Mouse (Mus musculus): ENCODE results near the gene Tead1. TPM values are rescaled to one million over a fixed set of nuclear protein-coding genes. Genes with fewer than 3 reads are reported as not detected.

The Tead1 gene
- polyA plus RNA-seq, 1 experiment from 2014 or later = 13.9 TPM

DNA sequence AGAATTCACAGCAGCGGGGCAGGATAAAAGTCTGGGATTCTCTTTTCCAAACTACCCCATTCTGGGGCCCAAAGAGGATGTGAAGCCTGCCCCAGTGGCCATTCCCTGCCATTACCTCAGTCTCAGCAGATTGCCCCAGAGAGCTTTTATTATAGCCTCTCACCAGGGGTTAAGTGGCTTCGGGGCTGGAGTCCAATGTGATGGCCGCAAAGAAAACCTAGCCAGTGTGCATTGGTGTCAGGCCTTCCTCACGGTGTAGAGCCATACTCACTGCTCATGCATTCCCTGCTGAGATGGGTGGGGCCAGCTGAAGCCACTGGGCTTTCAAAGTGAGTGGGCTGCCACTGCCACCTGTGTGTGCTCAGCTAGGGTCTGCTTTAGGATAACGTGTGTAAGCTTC, 175.4 kb downstream of the Tead1 start:
- H3K4me2 ChIP-seq (ENCODE audit: low read depth, low read length) = no peak overlapping the region
- H3K4me1 ChIP-seq (ENCODE audit: control insufficient read depth, insufficient read depth, low read length) = peaks cover 28% of the 10 kb centered on the region
- H3K36me3 ChIP-seq (ENCODE audit: control insufficient read depth, insufficient read depth, low read length) = no peaks in the 10 kb centered on the region
- no peak overlapping the region for H3K27ac ChIP-seq (ENCODE audit: low read depth, low read length)
- H3K9me3 ChIP-seq (ENCODE audit: control insufficient read depth, low read length) = no peaks in the 10 kb centered on the region
- H3K27me3 ChIP-seq (ENCODE audit: control insufficient read depth, insufficient read depth, low read length) = no peaks in the 10 kb centered on the region
- no peak for ATAC-seq (ENCODE audit: low read depth)
- WGBS = 18% methylated on average over 5 of the region's 5 CpGs
- no peak overlapping the region for H3K4me3 ChIP-seq (ENCODE audit: low read depth, low read length)
- no peak overlapping the region for H3K9ac ChIP-seq (replicated peaks; ENCODE audit: low read depth, low read length)

DNA sequence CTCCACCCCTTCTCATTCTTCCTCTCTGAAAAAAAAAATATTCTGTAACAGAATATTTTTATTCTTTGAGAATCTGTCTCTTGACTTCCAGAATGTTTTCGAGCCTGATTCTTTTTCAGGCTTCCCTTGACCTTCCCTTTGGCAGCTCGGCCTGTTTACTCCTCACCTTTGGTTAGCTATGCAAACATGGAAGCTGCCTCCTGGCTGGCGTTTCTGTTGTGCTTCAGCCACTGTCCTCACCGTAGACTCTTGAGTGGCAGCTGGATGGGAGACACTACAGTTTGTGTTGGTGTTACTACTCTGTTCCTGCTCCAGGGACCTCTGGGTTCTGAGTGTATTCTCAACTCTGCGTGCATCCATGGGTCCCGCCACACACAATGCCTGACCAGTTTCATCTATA, 176.3 kb downstream of the Tead1 start:
- no peak overlapping the region for H3K4me3 ChIP-seq (ENCODE audit: low read depth, low read length)
- H3K4me2 ChIP-seq (ENCODE audit: low read depth, low read length) = no peak overlapping the region
- WGBS = 66% methylated on average over 6 of the region's 6 CpGs
- H3K4me1 ChIP-seq (ENCODE audit: control insufficient read depth, insufficient read depth, low read length) = peaks cover 28% of the 10 kb centered on the region
- ATAC-seq (ENCODE audit: low read depth) = no peak
- H3K9ac ChIP-seq (replicated peaks; ENCODE audit: low read depth, low read length) = no peak overlapping the region
- no peak overlapping the region for H3K27ac ChIP-seq (ENCODE audit: low read depth, low read length)
- H3K9me3 ChIP-seq (ENCODE audit: control insufficient read depth, low read length) = no peaks in the 10 kb centered on the region
- no peaks in the 10 kb centered on the region for H3K36me3 ChIP-seq (ENCODE audit: control insufficient read depth, insufficient read depth, low read length)
- H3K27me3 ChIP-seq (ENCODE audit: control insufficient read depth, insufficient read depth, low read length) = no peaks in the 10 kb centered on the region

DNA sequence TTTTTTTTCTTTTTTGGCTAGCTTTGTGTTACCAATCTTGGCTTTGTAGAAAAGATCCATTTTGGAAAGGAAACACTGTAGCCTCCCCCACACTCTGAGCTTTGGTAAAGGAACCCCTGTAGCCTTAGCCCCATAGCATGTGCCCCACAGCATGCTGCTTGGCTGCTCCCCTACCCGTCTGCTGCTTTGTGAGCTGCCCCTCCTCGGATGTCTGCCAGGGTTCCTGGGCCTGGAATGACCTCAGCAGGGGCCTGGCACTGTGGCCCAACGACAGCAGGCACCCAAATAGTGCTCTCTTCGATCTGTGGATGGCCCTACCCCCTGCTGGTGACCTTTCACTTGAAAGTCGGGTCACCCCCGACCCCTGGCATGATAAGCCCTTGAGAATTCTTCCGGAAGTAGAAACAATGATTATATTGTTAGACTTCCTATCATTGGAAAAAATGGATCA, 177.0 kb downstream of the Tead1 start:
- peaks cover 26% of the 10 kb centered on the region for H3K4me1 ChIP-seq (ENCODE audit: control insufficient read depth, insufficient read depth, low read length)
- no peak for ATAC-seq (ENCODE audit: low read depth)
- H3K9ac ChIP-seq (replicated peaks; ENCODE audit: low read depth, low read length) = no peak overlapping the region
- no peaks in the 10 kb centered on the region for H3K36me3 ChIP-seq (ENCODE audit: control insufficient read depth, insufficient read depth, low read length)
- H3K4me3 ChIP-seq (ENCODE audit: low read depth, low read length) = no peak overlapping the region
- H3K27me3 ChIP-seq (ENCODE audit: control insufficient read depth, insufficient read depth, low read length) = no peaks in the 10 kb centered on the region
- no peak overlapping the region for H3K4me2 ChIP-seq (ENCODE audit: low read depth, low read length)
- no peaks in the 10 kb centered on the region for H3K9me3 ChIP-seq (ENCODE audit: control insufficient read depth, low read length)
- no peak overlapping the region for H3K27ac ChIP-seq (ENCODE audit: low read depth, low read length)
- 20% methylated on average over 7 of the region's 7 CpGs for WGBS

DNA sequence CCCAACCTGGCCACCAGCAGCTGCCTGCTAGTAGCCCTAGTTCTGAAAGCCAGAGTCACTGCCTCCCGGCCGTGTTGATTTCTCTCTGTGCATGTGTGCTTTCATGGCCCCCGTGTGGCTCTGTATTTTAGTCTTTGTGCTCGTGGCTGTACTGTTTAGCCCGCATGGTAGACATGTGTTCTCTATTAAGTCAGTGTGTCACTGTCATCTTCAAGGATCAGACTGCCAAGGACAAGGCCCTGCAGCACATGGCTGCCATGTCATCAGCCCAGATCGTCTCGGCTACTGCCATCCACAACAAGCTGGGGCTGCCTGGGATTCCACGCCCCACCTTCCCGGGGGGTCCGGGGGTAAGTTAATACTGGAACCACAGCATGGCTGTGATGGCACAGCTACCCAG, 177.5 kb downstream of the Tead1 start:
- Histone ChIP-seq H3K9ac (replicated peaks; ENCODE audit: low read depth, low read length) (no peak overlapping the region), H3K4me2 (ENCODE audit: low read depth, low read length) (no peak overlapping the region), H3K4me3 (ENCODE audit: low read depth, low read length) (no peak overlapping the region), H3K4me1 (ENCODE audit: control insufficient read depth, insufficient read depth, low read length) (peaks cover 22% of the 10 kb centered on the region), H3K27ac (ENCODE audit: low read depth, low read length) (no peak overlapping the region), H3K36me3 (ENCODE audit: control insufficient read depth, insufficient read depth, low read length) (no peaks in the 10 kb centered on the region), H3K27me3 (ENCODE audit: control insufficient read depth, insufficient read depth, low read length) (no peaks in the 10 kb centered on the region), H3K9me3 (ENCODE audit: control insufficient read depth, low read length) (no peaks in the 10 kb centered on the region)
- WGBS = 63% methylated on average over 10 of the region's 10 CpGs
- ATAC-seq (ENCODE audit: low read depth) = no peak

DNA sequence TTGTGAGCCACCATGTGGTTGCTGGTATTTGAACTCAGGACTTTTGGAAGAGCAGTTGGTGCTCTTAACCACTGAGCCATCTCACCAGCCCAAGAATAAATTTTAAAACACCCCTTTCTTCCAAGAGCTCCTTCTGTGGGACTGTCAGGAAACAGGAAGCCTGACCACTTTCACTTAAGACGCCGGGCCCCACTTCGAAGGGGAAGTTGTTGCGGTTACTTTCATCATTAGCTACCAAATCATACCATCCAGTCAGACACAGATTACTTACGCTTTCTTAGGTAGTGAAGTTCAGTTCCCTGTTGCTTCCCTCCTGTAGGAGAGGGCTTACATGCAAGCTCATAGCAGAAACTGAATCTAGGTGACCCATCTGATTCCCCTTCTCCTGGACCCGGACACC, 180.8 kb downstream of the Tead1 start:
- 92% methylated on average over 6 of the region's 6 CpGs for WGBS
- H3K36me3 ChIP-seq (ENCODE audit: control insufficient read depth, insufficient read depth, low read length) = no peaks in the 10 kb centered on the region
- H3K27me3 ChIP-seq (ENCODE audit: control insufficient read depth, insufficient read depth, low read length) = no peaks in the 10 kb centered on the region
- no peak for ATAC-seq (ENCODE audit: low read depth)
- H3K4me2 ChIP-seq (ENCODE audit: low read depth, low read length) = no peak overlapping the region
- peaks cover 6% of the 10 kb centered on the region; the same call in 1 of the 2 replicates for H3K4me1 ChIP-seq (ENCODE audit: control insufficient read depth, insufficient read depth, low read length)
- no peak overlapping the region for H3K4me3 ChIP-seq (ENCODE audit: low read depth, low read length)
- H3K9ac ChIP-seq (replicated peaks; ENCODE audit: low read depth, low read length) = no peak overlapping the region
- no peaks in the 10 kb centered on the region for H3K9me3 ChIP-seq (ENCODE audit: control insufficient read depth, low read length)
- no peak overlapping the region for H3K27ac ChIP-seq (ENCODE audit: low read depth, low read length)

DNA sequence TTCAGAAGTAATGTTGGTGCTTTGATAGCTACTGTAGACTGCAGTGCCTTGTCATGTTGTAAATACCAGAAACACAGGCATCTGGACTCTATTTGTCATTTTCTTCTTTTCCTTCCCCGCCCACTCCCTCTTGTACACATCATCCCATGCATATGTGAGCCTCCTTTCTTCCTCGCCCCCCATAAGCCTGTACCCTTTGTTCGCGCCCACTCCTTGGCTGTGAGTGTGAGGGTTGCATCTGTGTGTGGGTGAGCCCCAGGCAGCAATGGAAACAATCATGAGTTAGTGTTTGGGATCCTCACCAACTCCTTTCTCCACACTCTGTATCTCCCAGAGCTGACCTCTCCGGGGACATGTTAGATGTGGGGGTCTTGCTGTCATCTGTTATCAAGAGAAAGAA, 183.0 kb downstream of the Tead1 start:
- Histone ChIP-seq H3K9ac (replicated peaks; ENCODE audit: low read depth, low read length) (no peak overlapping the region), H3K4me1 (ENCODE audit: control insufficient read depth, insufficient read depth, low read length) (no peaks in the 10 kb centered on the region), H3K9me3 (ENCODE audit: control insufficient read depth, low read length) (no peaks in the 10 kb centered on the region), H3K4me3 (ENCODE audit: low read depth, low read length) (no peak overlapping the region), H3K27me3 (ENCODE audit: control insufficient read depth, insufficient read depth, low read length) (no peaks in the 10 kb centered on the region), H3K4me2 (ENCODE audit: low read depth, low read length) (no peak overlapping the region), H3K27ac (ENCODE audit: low read depth, low read length) (no peak overlapping the region), H3K36me3 (ENCODE audit: control insufficient read depth, insufficient read depth, low read length) (no peaks in the 10 kb centered on the region)
- WGBS = 90% methylated on average over 5 of the region's 5 CpGs
- no peak for ATAC-seq (ENCODE audit: low read depth)

DNA sequence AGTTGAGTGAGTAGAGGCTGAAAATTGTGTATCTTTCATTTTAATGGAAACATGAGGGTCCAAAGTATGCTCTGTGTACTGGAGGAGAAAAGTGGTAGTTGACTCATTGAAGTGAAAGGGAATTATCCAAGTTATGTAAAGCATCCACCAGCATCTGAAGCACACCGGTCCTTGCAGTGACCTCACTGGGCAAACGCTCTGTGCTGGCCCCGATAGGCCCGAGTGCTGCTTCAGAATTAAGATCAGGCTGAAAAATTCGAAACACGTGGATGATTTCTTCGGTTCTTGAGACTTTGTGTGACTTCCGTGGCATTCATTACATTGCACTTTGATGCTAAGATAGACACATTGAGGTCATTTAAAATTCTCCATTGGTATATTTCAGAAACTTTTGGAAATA, 185.1 kb downstream of the Tead1 start:
- Histone ChIP-seq H3K4me2 (ENCODE audit: low read depth, low read length) (no peak overlapping the region), H3K36me3 (ENCODE audit: control insufficient read depth, insufficient read depth, low read length) (no peaks in the 10 kb centered on the region), H3K4me3 (ENCODE audit: low read depth, low read length) (no peak overlapping the region), H3K9me3 (ENCODE audit: control insufficient read depth, low read length) (no peaks in the 10 kb centered on the region), H3K27me3 (ENCODE audit: control insufficient read depth, insufficient read depth, low read length) (no peaks in the 10 kb centered on the region), H3K4me1 (ENCODE audit: control insufficient read depth, insufficient read depth, low read length) (no peaks in the 10 kb centered on the region), H3K9ac (replicated peaks; ENCODE audit: low read depth, low read length) (no peak overlapping the region), H3K27ac (ENCODE audit: low read depth, low read length) (no peak overlapping the region)
- 97% methylated on average over 8 of the region's 8 CpGs for WGBS
- ATAC-seq (ENCODE audit: low read depth) = no peak

DNA sequence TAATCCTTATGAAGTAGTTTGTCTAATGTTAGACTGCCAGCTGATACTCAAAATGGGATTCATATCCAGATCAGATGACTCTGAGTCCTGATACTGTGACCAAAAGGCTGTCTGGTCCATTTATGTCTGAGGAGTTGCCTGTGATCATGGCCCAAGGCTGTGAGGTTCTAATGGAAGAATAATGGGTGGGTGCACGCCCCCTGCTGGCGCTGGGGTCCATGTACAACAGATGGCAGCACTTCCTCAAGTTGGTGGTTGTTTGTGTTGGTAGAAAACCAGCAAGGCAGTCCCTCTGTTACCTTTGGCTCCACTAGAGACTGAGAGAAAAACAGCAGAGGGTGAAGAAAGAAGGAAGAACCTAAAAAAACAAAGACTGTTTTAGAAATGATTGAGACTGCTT, 186.6 kb downstream of the Tead1 start:
- H3K4me3 ChIP-seq (ENCODE audit: low read depth, low read length) = no peak overlapping the region
- no peaks in the 10 kb centered on the region for H3K27me3 ChIP-seq (ENCODE audit: control insufficient read depth, insufficient read depth, low read length)
- no peak overlapping the region for H3K4me2 ChIP-seq (ENCODE audit: low read depth, low read length)
- H3K9ac ChIP-seq (replicated peaks; ENCODE audit: low read depth, low read length) = no peak overlapping the region
- ATAC-seq (ENCODE audit: low read depth) = no peak
- H3K9me3 ChIP-seq (ENCODE audit: control insufficient read depth, low read length) = no peaks in the 10 kb centered on the region
- no peaks in the 10 kb centered on the region for H3K4me1 ChIP-seq (ENCODE audit: control insufficient read depth, insufficient read depth, low read length)
- no peaks in the 10 kb centered on the region for H3K36me3 ChIP-seq (ENCODE audit: control insufficient read depth, insufficient read depth, low read length)
- 13% methylated on average over 2 of the region's 2 CpGs for WGBS
- H3K27ac ChIP-seq (ENCODE audit: low read depth, low read length) = no peak overlapping the region

DNA sequence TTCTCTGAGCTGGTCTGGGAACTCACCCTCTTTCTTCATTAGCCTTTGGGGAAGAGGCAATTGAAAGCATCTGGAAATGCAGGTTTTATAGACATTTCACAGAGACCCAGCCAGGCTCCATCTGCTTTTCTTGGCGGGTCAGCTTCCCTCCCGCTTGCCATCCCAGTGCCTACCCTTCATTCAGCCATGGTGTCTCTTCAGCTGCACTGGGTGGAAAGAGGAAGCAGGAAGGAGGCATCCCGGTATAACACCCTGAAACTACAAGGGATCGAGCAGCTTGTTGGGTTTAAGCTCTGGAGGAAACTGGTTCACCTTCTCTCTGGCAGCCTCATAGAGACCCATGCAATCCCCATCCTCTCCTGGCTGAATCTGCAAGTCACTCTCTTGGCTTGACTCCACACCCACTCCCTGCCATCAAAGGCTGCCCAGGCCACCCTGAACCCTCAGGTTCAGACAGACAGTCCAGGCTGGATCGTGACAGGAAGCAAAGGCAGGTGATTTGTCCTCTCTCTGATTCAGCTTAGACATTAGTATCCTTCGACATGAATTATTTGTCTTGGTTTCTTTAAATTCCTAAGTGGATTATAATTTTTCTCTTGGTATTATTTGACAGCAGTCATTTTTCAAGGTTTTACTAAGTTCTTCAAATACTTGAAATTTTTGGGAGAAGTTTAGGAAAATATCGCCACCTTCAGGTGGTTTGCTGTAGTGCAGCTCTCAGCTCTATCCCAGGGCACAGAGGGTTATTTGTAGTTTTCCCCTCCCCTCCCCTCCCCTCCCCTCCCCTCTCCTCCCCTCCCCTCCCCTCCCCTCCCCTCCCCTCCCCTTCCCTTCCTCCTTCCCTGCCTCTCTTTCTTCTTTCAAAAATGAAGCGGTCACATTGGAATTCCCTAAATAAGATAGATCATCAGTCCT, 189.7 kb downstream of the Tead1 start:
- no peak overlapping the region for H3K27ac ChIP-seq (ENCODE audit: low read depth, low read length)
- ATAC-seq (ENCODE audit: low read depth) = peak; percentile 44; the same call in 1 of the 2 replicates

More for the DNA sequence above, 189.7 kb downstream of the Tead1 start:
- Histone ChIP-seq H3K36me3 (ENCODE audit: control insufficient read depth, insufficient read depth, low read length) (no peaks in the 10 kb centered on the region), H3K4me1 (ENCODE audit: control insufficient read depth, insufficient read depth, low read length) (no peaks in the 10 kb centered on the region), H3K27me3 (ENCODE audit: control insufficient read depth, insufficient read depth, low read length) (no peaks in the 10 kb centered on the region), H3K4me3 (ENCODE audit: low read depth, low read length) (no peak overlapping the region), H3K9ac (replicated peaks; ENCODE audit: low read depth, low read length) (no peak overlapping the region), H3K4me2 (ENCODE audit: low read depth, low read length) (no peak overlapping the region), H3K9me3 (ENCODE audit: control insufficient read depth, low read length) (no peaks in the 10 kb centered on the region)
- WGBS = 45% methylated on average over 8 of the region's 8 CpGs

All from neural tube, embryonic 14.5 days (tissue).